Mouse (Mus musculus): Measurements from ENCODE around the gene Bcl2l13.

Gene Bcl2l13

GRCm38 (mm10) chr6:120860079-120860478, 24.1 kb downstream of the Bcl2l13 start:
- ChIA-PET CTCF (interaction anchor here in 1 of 4 experiments (1.0 kb wide), 1 partner anchor 12 kb away, joined by 3 read pairs; no protein-coding TSS in a partner anchor), POLR2A (interaction anchor here in 1 of 4 experiments (1.2 to 2.3 kb wide), 3 partner anchors 9 to 13 kb away, joined by 3 to 6 read pairs (median 3); no protein-coding TSS in a partner anchor)

- ChIA-PET CTCF (no interaction called here), POLR2A (interaction anchor here in 2 of 4 experiments (0.6 to 1.2 kb wide), 2 partner anchors 27 to 43 kb away, joined by 3 read pairs; no protein-coding TSS in a partner anchor)
These were observed 30.2 kb downstream of the Bcl2l13 start for GRCm38 (mm10) chr6:120866051-120866814.

GRCm38 (mm10) chr6:120868824-120869223, 32.8 kb downstream of the Bcl2l13 start:
- ChIA-PET CTCF (interaction anchor here in 1 of 4 experiments (0.5 to 0.6 kb wide), 2 partner anchors 34 to 568 kb away, joined by 4 read pairs; no protein-coding TSS in a partner anchor), POLR2A (interaction anchor here in 1 of 4 experiments (0.7 to 1.2 kb wide), 3 partner anchors 9 to 209 kb away, joined by 3 to 6 read pairs (median 4); no protein-coding TSS in a partner anchor)

GRCm38 (mm10) chr6:120871286-120871685, 35.3 kb downstream of the Bcl2l13 start:
- CTCF ChIA-PET: interaction anchor here in 1 of 4 experiments (0.9 kb wide), 1 partner anchor 11 kb away, joined by 3 read pairs; no protein-coding TSS in a partner anchor
- POLR2A ChIA-PET: interaction anchor here in 2 of 4 experiments (0.6 to 1.0 kb wide), 2 partner anchors 12 to 97 kb away, joined by 3 read pairs; no protein-coding TSS in a partner anchor

GRCm38 (mm10) chr6:120873874-120874273, 37.9 kb downstream of the Bcl2l13 start:
- POLR2A ChIA-PET: interaction anchor here in 1 of 4 experiments (1.4 kb wide), 1 partner anchor 14 kb away, joined by 3 read pairs; no protein-coding TSS in a partner anchor
- CTCF ChIA-PET: interaction anchor here in 1 of 4 experiments (0.5 kb wide), 1 partner anchor 17 kb away, joined by 5 read pairs; no protein-coding TSS in a partner anchor

GRCm38 (mm10) chr6:120879046-120879445, 43.0 kb downstream of the Bcl2l13 start:
- ChIA-PET CTCF (interaction anchor here in 2 of 4 experiments (1.0 to 2.2 kb wide), 3 partner anchors 19 to 24 kb away, joined by 3 to 8 read pairs (median 5); no protein-coding TSS in a partner anchor), POLR2A (interaction anchor here in 1 of 4 experiments (0.7 to 1.7 kb wide), 6 partner anchors 8 to 152 kb away, joined by 3 to 4 read pairs (median 3); no protein-coding TSS in a partner anchor)

- ChIA-PET POLR2A (interaction anchor here in 2 of 4 experiments (0.6 to 1.5 kb wide), 3 partner anchors 19 to 145 kb away, joined by 3 to 9 read pairs (median 6); partner anchors contain the start of gene Bid (in 1 of the 2)), CTCF (no interaction called here)
These were observed 48.4 kb downstream of the Bcl2l13 start for GRCm38 (mm10) chr6:120884436-120884835.

- ChIA-PET CTCF (interaction anchor here in 2 of 4 experiments (1.1 to 2.7 kb wide), 3 partner anchors 11 to 17 kb away, joined by 5 to 11 read pairs (median 6); no protein-coding TSS in a partner anchor), POLR2A (interaction anchor here in 2 of 4 experiments (1.2 to 2.7 kb wide), 7 partner anchors 8 to 25 kb away, joined by 3 to 7 read pairs (median 4); no protein-coding TSS in a partner anchor)
These were observed 50.7 kb downstream of the Bcl2l13 start for GRCm38 (mm10) chr6:120886696-120887095.

- POLR2A ChIA-PET: interaction anchor here in 2 of 4 experiments (0.6 to 19.0 kb wide), 12 partner anchors 10 to 75 kb away, joined by 3 to 252 read pairs (median 5); partner anchors contain the start of genes Atp6v1e1 (in 1 of the 2) and Bid (in 1 of the 2)
- CTCF ChIA-PET: interaction anchor here in 3 of 4 experiments (0.6 to 1.7 kb wide), 5 partner anchors 9 to 236 kb away, joined by 3 to 10 read pairs (median 4); partner anchors contain the start of gene Mical3 (in 1 of the 3)
These were observed 58.1 kb downstream of the Bcl2l13 start for GRCm38 (mm10) chr6:120894089-120894488.

GRCm38 (mm10) chr6:120894524-120894923, 58.5 kb downstream of the Bcl2l13 start:
- ChIA-PET CTCF (interaction anchor here in 3 of 4 experiments (0.6 to 1.7 kb wide), 5 partner anchors 9 to 236 kb away, joined by 3 to 10 read pairs (median 4); partner anchors contain the start of gene Mical3 (in 1 of the 3)), POLR2A (interaction anchor here in 2 of 4 experiments (0.6 to 19.0 kb wide), 13 partner anchors 9 to 75 kb away, joined by 3 to 252 read pairs (median 5); partner anchors contain the start of genes Atp6v1e1 (in 1 of the 2) and Bid (in 1 of the 2))

GRCm38 (mm10) chr6:120898188-120898833, 62.3 kb downstream of the Bcl2l13 start:
- ChIA-PET POLR2A (interaction anchor here in 3 of 4 experiments (0.5 to 19.0 kb wide), 23 partner anchors 9 to 296 kb away, joined by 3 to 252 read pairs (median 3); partner anchors contain the start of genes Bid (in 2 of the 3), Atp6v1e1 (in 1 of the 3) and Bcl2l13 (in 1 of the 3)), CTCF (interaction anchor here (0.5 to 2.4 kb wide), 53 partner anchors 8 to 876 kb away, joined by 3 to 16 read pairs (median 4); partner anchors contain the start of genes Mical3 (in 2 of the 4), Bid (in 1 of the 4), Pex26 (in 1 of the 4) and Tmem121b (in 1 of the 4))

GRCm38 (mm10) chr6:120901776-120902645, 66.0 kb downstream of the Bcl2l13 start:
- ChIA-PET POLR2A (interaction anchor here in 2 of 4 experiments (0.9 to 19.0 kb wide), 10 partner anchors 10 to 363 kb away, joined by 3 to 252 read pairs (median 4); partner anchors contain the start of genes Bid (in 2 of the 2) and Atp6v1e1 (in 1 of the 2)), CTCF (interaction anchor here in 3 of 4 experiments (0.7 to 1.8 kb wide), 4 partner anchors 9 to 363 kb away, joined by 3 to 8 read pairs (median 4); partner anchors contain the start of gene Bid (in 1 of the 3))

GRCm38 (mm10) chr6:120903450-120903912, 67.5 kb downstream of the Bcl2l13 start:
- ChIA-PET CTCF (interaction anchor here (0.5 to 2.4 kb wide), 56 partner anchors 9 to 781 kb away, joined by 3 to 29 read pairs (median 4); partner anchors contain the start of genes Bid (in 2 of the 4), Mical3 (in 2 of the 4) and Atp6v1e1 (in 1 of the 4)), POLR2A (interaction anchor here (0.6 to 19.0 kb wide), 29 partner anchors 8 to 290 kb away, joined by 3 to 252 read pairs (median 5); partner anchors contain the start of genes Atp6v1e1 (in 2 of the 4), Bid (in 2 of the 4) and Pex26 (in 1 of the 4))

- CTCF ChIA-PET: interaction anchor here (0.6 to 2.4 kb wide), 52 partner anchors 8 to 449 kb away, joined by 3 to 29 read pairs (median 4); partner anchors contain the start of genes Bid (in 2 of the 4), Mical3 (in 2 of the 4) and Atp6v1e1 (in 1 of the 4)
- POLR2A ChIA-PET: interaction anchor here (0.6 to 19.0 kb wide), 25 partner anchors 8 to 290 kb away, joined by 3 to 252 read pairs (median 5); partner anchors contain the start of genes Bid (in 2 of the 4), Atp6v1e1 (in 1 of the 4) and Pex26 (in 1 of the 4)
These were observed 67.9 kb downstream of the Bcl2l13 start for GRCm38 (mm10) chr6:120903961-120904360.

GRCm38 (mm10) chr6:120905111-120905510, 69.1 kb downstream of the Bcl2l13 start:
- ChIA-PET POLR2A (interaction anchor here in 2 of 4 experiments (0.6 to 19.0 kb wide), 15 partner anchors 9 to 379 kb away, joined by 3 to 252 read pairs (median 6); partner anchors contain the start of genes Bid (in 2 of the 2) and Atp6v1e1 (in 1 of the 2)), CTCF (interaction anchor here in 1 of 4 experiments (2.4 kb wide), 1 partner anchor 10 kb away, joined by 29 read pairs; the partner anchor contains the start of gene Bid)

Data from embryonic stem cell, embryonic (primary cell).